ENCODE assay signal across 11 mouse cellular contexts in the genomic region with DNA sequence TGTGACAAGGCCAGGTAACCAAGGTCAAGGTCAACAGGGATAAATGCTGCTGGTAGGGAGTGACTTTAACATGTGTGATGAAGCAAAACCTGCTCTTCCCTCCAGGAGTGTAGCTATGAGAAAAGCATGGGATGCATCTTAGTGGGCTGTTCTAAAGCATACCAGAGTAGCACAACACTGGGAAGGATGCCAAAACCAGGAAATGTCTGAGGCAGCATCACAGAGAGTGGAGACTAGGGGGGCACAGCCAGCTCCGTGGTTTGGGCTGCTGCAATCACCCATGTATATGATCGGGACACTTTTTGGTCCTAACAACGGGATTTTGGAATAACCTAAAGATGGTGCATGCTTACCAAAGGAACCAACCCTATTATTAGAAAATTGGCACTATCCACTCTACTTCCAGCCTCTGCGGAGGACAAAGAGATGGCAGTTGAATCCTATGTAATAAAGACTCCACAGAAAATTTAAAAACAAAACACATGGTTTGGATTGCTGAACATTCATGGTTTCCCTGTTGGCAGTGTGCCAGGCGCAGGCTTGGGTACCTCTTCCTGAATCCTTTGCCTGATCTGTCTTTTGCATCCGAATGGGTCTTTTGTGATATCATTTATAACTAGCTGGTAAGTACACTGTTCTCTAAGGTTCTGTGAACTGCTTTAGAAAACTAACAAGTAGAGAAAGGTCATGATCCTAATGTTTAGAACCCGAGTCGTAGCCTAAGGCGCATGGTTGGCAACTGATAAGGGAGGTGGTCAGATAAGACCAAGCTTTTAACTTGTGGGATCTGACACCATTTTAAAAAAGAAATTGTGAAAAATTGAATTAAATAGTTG. TPM values are rescaled to one million over a fixed set of nuclear protein-coding genes. Genes with fewer than 3 reads are reported as not detected.
A peak's percentile ranks its signal among the peaks of the same experiment; 100 is the strongest.
DNase-seq lines count a peak whose midpoint lies in the region; ATAC-seq lines count a peak whose summit lies in the region.
"Had no signal": no experiment of that assay in that cellular context is flagged by ENCODE, and none has a peak within 500 bp of the region (broad histone marks: within the 10 kb centered on the region; RNA-seq: fewer than 3 reads in every experiment).

No protein-coding gene starts in this region.

- H3K4me3 ChIP-seq in embryonic facial prominence, embryonic 12.5 days, result no peak overlapping the region
- H3K4me3 ChIP-seq in embryonic facial prominence, embryonic 10.5 days, result no peak overlapping the region
- no peak overlapping the region for H3K4me3 ChIP-seq in midbrain, embryonic 15.5 days
- H3K4me3 ChIP-seq in midbrain, embryonic 11.5 days (ENCODE audit: low read depth, low read length), result no peak overlapping the region
- H3K4me3 ChIP-seq in forebrain, embryonic 15.5 days, result no peak overlapping the region

- H3K4me2 ChIP-seq in embryonic facial prominence, embryonic 12.5 days (replicated peaks), result no peak overlapping the region
- no peak overlapping the region for H3K4me2 ChIP-seq in midbrain, embryonic 15.5 days
- H3K4me2 ChIP-seq in midbrain, embryonic 11.5 days, result no peak overlapping the region
- peak overlapping the region; percentile 18; the same call in 1 of the 2 replicates for H3K4me2 ChIP-seq in forebrain, embryonic 15.5 days (replicated peaks)

- no peaks in the 10 kb centered on the region for H3K9me3 ChIP-seq in embryonic facial prominence, embryonic 12.5 days
- no peaks in the 10 kb centered on the region for H3K9me3 ChIP-seq in embryonic facial prominence, embryonic 10.5 days
- no peaks in the 10 kb centered on the region for H3K9me3 ChIP-seq in midbrain, embryonic 15.5 days
- no peaks in the 10 kb centered on the region for H3K9me3 ChIP-seq in midbrain, embryonic 11.5 days (ENCODE audit: control insufficient read depth, low read length)
- no peaks in the 10 kb centered on the region for H3K9me3 ChIP-seq in forebrain, embryonic 15.5 days

- DNase-seq in embryonic facial prominence, embryonic 10.5 days (ENCODE audit: low spot score), result no peak
- no peak for DNase-seq in midbrain, embryonic 11.5 days (ENCODE audit: low spot score, missing footprints)
- no peak for DNase-seq in ovary, adult 18-20 months (ENCODE audit: low spot score)
- DNase-seq in kidney, postnatal 10 days, result no peak
- DNase-seq: adrenal gland, postnatal 36 days; cerebellum, adult 9-10 months had no signal

- H3K27me3 ChIP-seq in embryonic facial prominence, embryonic 12.5 days, result no peaks in the 10 kb centered on the region
- no peaks in the 10 kb centered on the region for H3K27me3 ChIP-seq in embryonic facial prominence, embryonic 10.5 days (replicated peaks; ENCODE audit: low read depth, poor library complexity, severe bottlenecking)
- H3K27me3 ChIP-seq in midbrain, embryonic 15.5 days (replicated peaks), result no peaks in the 10 kb centered on the region
- H3K27me3 ChIP-seq in midbrain, embryonic 11.5 days (ENCODE audit: control insufficient read depth, insufficient read depth, low read length), result no peaks in the 10 kb centered on the region
- H3K27me3 ChIP-seq in forebrain, embryonic 15.5 days, result no peaks in the 10 kb centered on the region

- no peak overlapping the region for H3K9ac ChIP-seq in embryonic facial prominence, embryonic 12.5 days
- H3K9ac ChIP-seq in midbrain, embryonic 15.5 days, result no peak overlapping the region
- no peak overlapping the region for H3K9ac ChIP-seq in midbrain, embryonic 11.5 days (ENCODE audit: low read length)
- no peak overlapping the region for H3K9ac ChIP-seq in forebrain, embryonic 15.5 days (replicated peaks)

- 72% methylated on average over 9 of the region's 9 CpGs for WGBS in embryonic facial prominence, embryonic 12.5 days
- WGBS in embryonic facial prominence, embryonic 10.5 days, result 85% methylated on average over 9 of the region's 9 CpGs
- 71% methylated on average over 9 of the region's 9 CpGs for WGBS in midbrain, embryonic 15.5 days
- 90% methylated on average over 9 of the region's 9 CpGs for WGBS in midbrain, embryonic 11.5 days
- 45% methylated on average over 9 of the region's 9 CpGs for WGBS in forebrain, embryonic 15.5 days

- H3K36me3 ChIP-seq in embryonic facial prominence, embryonic 12.5 days, result no peaks in the 10 kb centered on the region
- no peaks in the 10 kb centered on the region for H3K36me3 ChIP-seq in embryonic facial prominence, embryonic 10.5 days (replicated peaks)
- no peaks in the 10 kb centered on the region for H3K36me3 ChIP-seq in midbrain, embryonic 15.5 days (replicated peaks)
- H3K36me3 ChIP-seq in midbrain, embryonic 11.5 days (ENCODE audit: control insufficient read depth, insufficient read depth, low read length), result no peaks in the 10 kb centered on the region
- H3K36me3 ChIP-seq in forebrain, embryonic 15.5 days, result no peaks in the 10 kb centered on the region

- no peaks in the 10 kb centered on the region; the same call in 1 of the 2 replicates for H3K4me1 ChIP-seq in embryonic facial prominence, embryonic 12.5 days
- H3K4me1 ChIP-seq in embryonic facial prominence, embryonic 10.5 days, result 0 out of 2 replicates have a peak, but pooled peaks cover 4% of the 10 kb centered on the region
- no peaks in the 10 kb centered on the region for H3K4me1 ChIP-seq in midbrain, embryonic 15.5 days
- no peaks in the 10 kb centered on the region for H3K4me1 ChIP-seq in midbrain, embryonic 11.5 days (ENCODE audit: control insufficient read depth, insufficient read depth, low read length)
- peaks cover 8% of the 10 kb centered on the region for H3K4me1 ChIP-seq in forebrain, embryonic 15.5 days

- H3K27ac ChIP-seq in embryonic facial prominence, embryonic 12.5 days, result peak overlapping the region; percentile 30; the same call in 1 of the 2 replicates
- no peak overlapping the region for H3K27ac ChIP-seq in embryonic facial prominence, embryonic 10.5 days (replicated peaks)
- H3K27ac ChIP-seq in midbrain, embryonic 15.5 days, result no peak overlapping the region
- no peak overlapping the region for H3K27ac ChIP-seq in midbrain, embryonic 11.5 days (ENCODE audit: low read depth, low read length)
- peak overlapping the region; percentile 65 for H3K27ac ChIP-seq in forebrain, embryonic 15.5 days (replicated peaks)
- H3K27ac ChIP-seq: macrophage had no signal

- peak; percentile 55; the same call in 1 of the 2 replicates for ATAC-seq in embryonic facial prominence, embryonic 12.5 days (ENCODE audit: insufficient number of reproducible peaks, insufficient read depth, low FRiP score, low TSS enrichment)
- ATAC-seq in midbrain, embryonic 15.5 days (replicated peaks), result peak; percentile 65; the same call in 1 of the 2 replicates
- ATAC-seq in midbrain, embryonic 11.5 days (ENCODE audit: low FRiP score), result no peak
- ATAC-seq in forebrain, embryonic 15.5 days (replicated peaks), result peak; percentile 91
- peak; percentile 35 for ATAC-seq in megakaryocyte-erythroid progenitor cell, adult 5-6 weeks (replicated peaks; ENCODE audit: low FRiP score, low TSS enrichment, poor library complexity, severe bottlenecking)

RNA-seq across cellular contexts. Expression of a gene that starts 5.4 kb away (rescaled TPM):
- 17.2 and 17.8 TPM in 2 replicates for polyA plus RNA-seq in embryonic facial prominence, embryonic 12.5 days (2016; fragmentation: Nextera tagmentation; extraction: Ambion mirVana)
- 15.2 and 16.0 TPM in 2 replicates for polyA plus RNA-seq in embryonic facial prominence, embryonic 10.5 days (2016; fragmentation: Nextera tagmentation; extraction: Ambion mirVana)
- polyA plus RNA-seq in midbrain, embryonic 15.5 days (2015; fragmentation: Nextera tagmentation; extraction: Ambion mirVana), result 13.3 and 14.8 TPM in 2 replicates
- polyA plus RNA-seq in midbrain, embryonic 11.5 days (2014; fragmentation: Nextera tagmentation; extraction: Ambion mirVana), result 20.0 and 20.3 TPM in 2 replicates
- polyA plus RNA-seq in forebrain, embryonic 15.5 days (2015; fragmentation: Nextera tagmentation; extraction: Ambion mirVana), result 12.6 and 14.0 TPM in 2 replicates
- total RNA-seq in megakaryocyte-erythroid progenitor cell, adult 5-6 weeks (2014; fragmentation: Nextera tagmentation), result 55.5 and 56.0 TPM in 2 replicates
- 59.3 and 69.1 TPM in 2 replicates for total RNA-seq in megakaryocyte-erythroid progenitor cell, adult 5-6 weeks (2017)

RNA-seq across cellular contexts. Expression of a gene that starts 21.8 kb away (rescaled TPM):
- polyA plus RNA-seq in embryonic facial prominence, embryonic 12.5 days (2016; fragmentation: Nextera tagmentation; extraction: Ambion mirVana), result 537 and 548 TPM in 2 replicates
- 494 and 521 TPM in 2 replicates for polyA plus RNA-seq in embryonic facial prominence, embryonic 10.5 days (2016; fragmentation: Nextera tagmentation; extraction: Ambion mirVana)
- 261 and 286 TPM in 2 replicates for polyA plus RNA-seq in midbrain, embryonic 15.5 days (2015; fragmentation: Nextera tagmentation; extraction: Ambion mirVana)
- 475 and 516 TPM in 2 replicates for polyA plus RNA-seq in midbrain, embryonic 11.5 days (2014; fragmentation: Nextera tagmentation; extraction: Ambion mirVana)
- 422 and 438 TPM in 2 replicates for polyA plus RNA-seq in forebrain, embryonic 15.5 days (2015; fragmentation: Nextera tagmentation; extraction: Ambion mirVana)
- 2,794 and 2,966 TPM in 2 replicates for total RNA-seq in megakaryocyte-erythroid progenitor cell, adult 5-6 weeks (2014; fragmentation: Nextera tagmentation)
- total RNA-seq in megakaryocyte-erythroid progenitor cell, adult 5-6 weeks (2017), result 2,588 and 3,250 TPM in 2 replicates

RNA-seq across cellular contexts. Expression of a gene that starts 29.9 kb away (rescaled TPM):
- 0.94 and 1.0 TPM in 2 replicates for polyA plus RNA-seq in embryonic facial prominence, embryonic 12.5 days (2016; fragmentation: Nextera tagmentation; extraction: Ambion mirVana)
- polyA plus RNA-seq in embryonic facial prominence, embryonic 10.5 days (2016; fragmentation: Nextera tagmentation; extraction: Ambion mirVana), result 0.52 and 0.95 TPM in 2 replicates
- polyA plus RNA-seq in midbrain, embryonic 15.5 days (2015; fragmentation: Nextera tagmentation; extraction: Ambion mirVana), result 0.32 and 0.39 TPM in 2 replicates
- 0.63 and 1.5 TPM in 2 replicates for polyA plus RNA-seq in midbrain, embryonic 11.5 days (2014; fragmentation: Nextera tagmentation; extraction: Ambion mirVana)
- 0.38 and 0.49 TPM in 2 replicates for polyA plus RNA-seq in forebrain, embryonic 15.5 days (2015; fragmentation: Nextera tagmentation; extraction: Ambion mirVana)
- 1.2 and 1.4 TPM in 2 replicates for total RNA-seq in megakaryocyte-erythroid progenitor cell, adult 5-6 weeks (2014; fragmentation: Nextera tagmentation)
- total RNA-seq in megakaryocyte-erythroid progenitor cell, adult 5-6 weeks (2017), result 0.19 and 0.52 TPM in 2 replicates

RNA-seq across cellular contexts. Expression of a gene that starts 47.1 kb away (rescaled TPM):
- 42.6 and 43.0 TPM in 2 replicates for polyA plus RNA-seq in embryonic facial prominence, embryonic 12.5 days (2016; fragmentation: Nextera tagmentation; extraction: Ambion mirVana)
- 34.9 and 35.7 TPM in 2 replicates for polyA plus RNA-seq in embryonic facial prominence, embryonic 10.5 days (2016; fragmentation: Nextera tagmentation; extraction: Ambion mirVana)
- polyA plus RNA-seq in midbrain, embryonic 15.5 days (2015; fragmentation: Nextera tagmentation; extraction: Ambion mirVana), result 56.1 and 56.4 TPM in 2 replicates
- 53.6 and 55.0 TPM in 2 replicates for polyA plus RNA-seq in midbrain, embryonic 11.5 days (2014; fragmentation: Nextera tagmentation; extraction: Ambion mirVana)
- 61.4 and 65.4 TPM in 2 replicates for polyA plus RNA-seq in forebrain, embryonic 15.5 days (2015; fragmentation: Nextera tagmentation; extraction: Ambion mirVana)
- total RNA-seq in megakaryocyte-erythroid progenitor cell, adult 5-6 weeks (2014; fragmentation: Nextera tagmentation), result 12.6 and 21.2 TPM in 2 replicates
- 35.6 and 36.8 TPM in 2 replicates for total RNA-seq in megakaryocyte-erythroid progenitor cell, adult 5-6 weeks (2017)

Comparison
In these comparisons a context has a peak if more than half of its experiments do, and no peak if none do; other contexts are left out.
1. H3K27ac ChIP-seq: peak in embryonic facial prominence, embryonic 12.5 days (single experiment) and forebrain, embryonic 15.5 days (single experiment); none in embryonic facial prominence, embryonic 10.5 days (single experiment), midbrain, embryonic 15.5 days (single experiment) and midbrain, embryonic 11.5 days (single experiment).